Mouse (Mus musculus): ENCODE data around the gene Ttc28.

DNA sequence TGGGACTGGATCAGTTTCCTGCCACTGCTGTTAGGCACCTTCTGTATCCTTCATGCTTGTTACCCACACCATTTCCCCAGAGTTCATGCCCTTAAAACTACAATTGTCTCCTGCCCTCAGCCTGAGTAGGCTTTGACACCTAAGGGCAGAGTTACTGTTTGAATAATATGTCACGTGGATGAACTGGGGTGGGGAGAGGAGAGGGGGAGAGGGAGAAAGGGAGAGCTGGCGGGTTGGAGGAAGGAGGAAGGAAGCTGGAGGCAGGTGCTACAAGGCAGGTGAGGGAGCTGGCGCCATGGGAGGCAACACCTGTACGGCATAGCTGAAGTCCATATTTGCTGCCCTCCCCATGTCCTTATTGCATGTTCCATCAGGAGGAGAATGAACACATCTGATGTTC is 137.7 kb downstream of the Ttc28 start:
- TF ChIP-seq CTCF (IDR thresholded peaks at IDR 0.05; ENCODE audit: insufficient read depth, low read length) (no peak), POLR2A (IDR thresholded peaks at IDR 0.05; ENCODE audit: borderline replicate concordance, extremely low read depth, low read depth, low read length) (no peak)
